Mouse (Mus musculus) embryonic facial prominence, embryonic 10.5 days (tissue): Measurements from ENCODE around the gene Gstp2. TPM values are rescaled to one million over a fixed set of nuclear protein-coding genes. Genes with fewer than 3 reads are reported as not detected.
"Not testable (repeated sequence)": the region's sequence is repeated elsewhere in the genome, so short reads cannot be mapped to it uniquely, and the experiment has no call there.

Experiments
- DNase-seq: peaks from one replicate; pipeline ENCODE4 v3.0.0-alpha.2; 2017; ENCODE audit warnings: low spot score
- H3K27ac ChIP-seq: fragments of 300-500 bp; sonication (generic); replicated peaks from 2 replicates; pipeline ENCODE4 v1.5.1; 2016; ENCODE audit warnings: mild to moderate bottlenecking
- H3K27me3 ChIP-seq: fragments of 300-500 bp; sonication (generic); replicated peaks from 2 replicates; pipeline ENCODE4 v1.6.1; 2016; ENCODE audit warnings: low read depth, mild to moderate bottlenecking; ENCODE audit not compliant: poor library complexity, severe bottlenecking
- H3K36me3 ChIP-seq: fragments of 300-500 bp; sonication (generic); replicated peaks from 2 replicates; pipeline ENCODE4 v1.6.1; 2016; ENCODE audit warnings: mild to moderate bottlenecking, moderate library complexity
- H3K4me1 ChIP-seq: fragments of 300-500 bp; sonication (generic); 2 replicates; pipeline ENCODE4 v1.6.1; 2016
- H3K4me3 ChIP-seq: fragments of 300-500 bp; sonication (generic); 2 replicates; pipeline ENCODE4 v1.5.1; 2016; ENCODE audit warnings: mild to moderate bottlenecking, moderate library complexity
- H3K9me3 ChIP-seq: fragments of 300-500 bp; sonication (generic); 2 replicates; pipeline ENCODE4 v1.6.1; 2016; ENCODE audit warnings: mild to moderate bottlenecking
- WGBS: fragments of 180-500 bp; shearing (Covaris S2); methylation state at CpG from one replicate; pipeline ENCODE4 v1.1.7; 2016; 5-methylcytosine and 5-hydroxymethylcytosine counted together
- polyA plus RNA-seq: library from polyadenylated mRNA; unstranded; fragments of >200 nt; fragmentation: Nextera tagmentation; extraction: Ambion mirVana; gene quantifications from 2 replicates; pipeline ENCODE4 v1.2.1, GENCODE M21; 2016

Gstp2 gene
- polyA plus RNA-seq, 1 experiment from 2014 or later, result 3.7 TPM

DNA sequence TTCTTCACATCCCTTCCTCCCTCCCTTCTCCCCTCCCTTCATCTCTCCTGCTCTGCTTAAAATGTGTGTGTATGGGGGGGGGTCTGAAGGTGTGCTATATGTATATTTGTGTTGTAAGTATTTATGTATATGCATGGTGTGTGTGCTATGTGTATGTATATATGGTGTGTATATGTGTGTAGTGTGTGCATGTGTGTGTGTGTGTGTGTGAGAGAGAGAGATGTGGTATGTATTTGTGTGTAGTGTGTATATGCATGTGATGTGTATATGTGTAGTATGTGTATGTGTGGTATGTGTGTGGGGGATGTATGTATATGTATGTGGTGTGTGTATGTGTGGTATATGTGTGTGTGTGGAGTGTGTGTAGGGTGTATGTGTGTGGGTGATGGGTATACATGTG, 21.1 kb upstream of the Gstp2 start:
- Histone ChIP-seq H3K27me3 (no peaks in the 10 kb centered on the region), H3K4me1 (peaks cover 6% of the 10 kb centered on the region; the same call in 1 of the 2 replicates), H3K36me3 (no peaks in the 10 kb centered on the region), H3K27ac (no peak overlapping the region), H3K9me3 (no peaks in the 10 kb centered on the region), H3K4me3 (no peak overlapping the region)
- no peak for DNase-seq

DNA sequence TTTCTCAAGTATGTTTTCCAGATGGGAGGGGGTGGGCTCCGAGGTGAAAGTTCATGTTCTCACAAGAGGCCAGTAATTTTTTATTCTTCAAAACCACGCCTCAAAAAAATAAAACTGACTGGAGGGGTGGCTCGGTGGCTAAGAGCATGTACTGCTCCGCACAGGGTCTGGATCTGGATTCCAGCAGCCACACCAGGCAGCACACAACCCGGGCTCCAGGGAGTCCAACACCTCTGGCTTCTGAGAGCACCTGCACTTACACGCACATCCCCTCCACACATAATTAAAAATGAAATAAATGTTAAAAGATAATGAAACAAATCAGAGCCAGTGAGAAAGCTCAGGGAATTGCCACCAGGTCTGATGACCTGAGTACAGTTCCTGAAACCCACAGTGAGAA, 20.5 kb upstream of the Gstp2 start:
- DNase-seq, result no peak
- 84% methylated on average over 6 of the region's 6 CpGs for WGBS
- H3K4me1 ChIP-seq, result peaks cover 6% of the 10 kb centered on the region; the same call in 1 of the 2 replicates

DNA sequence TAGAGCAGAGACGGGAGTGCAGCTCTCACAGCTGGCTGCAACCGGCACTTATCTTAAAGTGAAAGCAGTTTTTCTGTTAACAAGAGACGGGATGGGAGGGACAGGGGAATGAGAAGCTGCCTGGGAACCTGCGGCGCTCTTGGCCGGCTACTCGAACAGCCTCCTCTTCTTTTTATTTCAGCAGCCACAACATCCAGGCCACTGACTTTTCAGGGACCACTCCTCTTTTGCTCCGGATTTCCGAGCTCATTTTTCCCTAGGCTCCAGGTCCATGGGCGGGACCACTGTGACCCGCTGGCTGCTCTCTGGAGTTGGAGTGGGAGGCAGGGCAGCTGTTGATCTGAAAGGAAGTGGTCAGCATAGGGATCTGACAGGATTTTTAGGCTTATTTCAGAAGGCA, 18.7 kb upstream of the Gstp2 start:
- not testable (repeated sequence) for H3K4me1 ChIP-seq, H3K36me3 ChIP-seq, H3K9me3 ChIP-seq, H3K4me3 ChIP-seq, DNase-seq, H3K27me3 ChIP-seq, H3K27ac ChIP-seq
- WGBS, result 49% methylated on average over 9 of the region's 11 CpGs

More for the DNA sequence above, 20.5 kb upstream of the Gstp2 start:
- Histone ChIP-seq H3K9me3 (no peaks in the 10 kb centered on the region), H3K27ac (no peak overlapping the region), H3K36me3 (no peaks in the 10 kb centered on the region), H3K4me3 (no peak overlapping the region), H3K27me3 (no peaks in the 10 kb centered on the region)

DNA sequence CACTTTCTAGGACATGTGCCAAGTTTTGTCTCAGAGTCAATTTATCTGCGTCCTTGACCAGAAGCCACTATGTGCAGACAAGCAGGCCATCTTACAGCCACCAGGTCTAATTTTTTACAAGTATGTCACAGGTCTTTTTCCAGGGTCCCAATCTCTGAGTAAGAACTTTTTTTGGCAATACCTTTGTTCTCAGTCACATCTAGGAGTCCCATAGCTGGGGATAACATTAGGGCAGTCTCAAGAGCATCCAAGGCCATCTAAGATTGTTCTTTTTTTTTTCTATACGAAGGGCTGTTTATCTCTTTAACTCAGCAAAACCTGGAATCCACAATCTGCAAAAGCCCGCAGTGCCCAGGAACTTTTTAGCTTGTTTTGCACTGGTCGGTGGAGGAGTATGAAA, 17.5 kb upstream of the Gstp2 start:
- not testable (repeated sequence) for DNase-seq
- 87% methylated on average over 4 of the region's 4 CpGs for WGBS

DNA sequence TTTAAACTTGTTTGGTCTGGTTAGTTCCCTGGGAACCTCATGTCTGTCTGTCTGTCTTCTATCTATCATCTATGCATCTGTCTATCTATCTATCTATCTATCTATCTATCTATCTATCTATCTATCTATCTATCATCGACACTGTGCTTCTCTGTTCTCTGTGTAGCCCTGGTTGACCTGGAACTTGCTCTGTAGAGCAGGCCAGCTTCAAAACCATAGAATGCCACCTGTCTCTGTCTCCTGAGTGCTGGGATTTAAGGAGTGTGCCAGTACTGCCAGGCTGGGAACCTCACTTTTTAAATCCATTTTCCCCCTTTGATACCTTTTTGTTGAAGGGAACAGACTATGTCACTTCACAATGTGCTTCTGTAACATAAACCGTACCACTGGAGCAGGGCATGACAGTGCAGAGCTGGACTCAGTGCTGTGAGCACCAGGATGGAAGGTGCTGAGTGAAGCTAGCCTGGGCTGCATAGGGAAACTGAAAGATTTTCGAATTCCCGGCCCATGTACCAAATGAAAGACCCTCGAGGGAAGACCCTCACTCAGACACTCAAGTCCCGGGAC, 15.2 kb upstream of the Gstp2 start:
- no peaks in the 10 kb centered on the region for H3K27me3 ChIP-seq
- no peaks in the 10 kb centered on the region for H3K4me1 ChIP-seq
- no peaks in the 10 kb centered on the region for H3K36me3 ChIP-seq
- no peak overlapping the region for H3K27ac ChIP-seq
- no peak overlapping the region for H3K4me3 ChIP-seq
- no peaks in the 10 kb centered on the region for H3K9me3 ChIP-seq
- 89% methylated on average over 6 of the region's 6 CpGs for WGBS
- no peak for DNase-seq

More for the DNA sequence above, 17.5 kb upstream of the Gstp2 start:
- not testable (repeated sequence) for H3K36me3 ChIP-seq, H3K27ac ChIP-seq, H3K4me1 ChIP-seq, H3K4me3 ChIP-seq, H3K27me3 ChIP-seq, H3K9me3 ChIP-seq

DNA sequence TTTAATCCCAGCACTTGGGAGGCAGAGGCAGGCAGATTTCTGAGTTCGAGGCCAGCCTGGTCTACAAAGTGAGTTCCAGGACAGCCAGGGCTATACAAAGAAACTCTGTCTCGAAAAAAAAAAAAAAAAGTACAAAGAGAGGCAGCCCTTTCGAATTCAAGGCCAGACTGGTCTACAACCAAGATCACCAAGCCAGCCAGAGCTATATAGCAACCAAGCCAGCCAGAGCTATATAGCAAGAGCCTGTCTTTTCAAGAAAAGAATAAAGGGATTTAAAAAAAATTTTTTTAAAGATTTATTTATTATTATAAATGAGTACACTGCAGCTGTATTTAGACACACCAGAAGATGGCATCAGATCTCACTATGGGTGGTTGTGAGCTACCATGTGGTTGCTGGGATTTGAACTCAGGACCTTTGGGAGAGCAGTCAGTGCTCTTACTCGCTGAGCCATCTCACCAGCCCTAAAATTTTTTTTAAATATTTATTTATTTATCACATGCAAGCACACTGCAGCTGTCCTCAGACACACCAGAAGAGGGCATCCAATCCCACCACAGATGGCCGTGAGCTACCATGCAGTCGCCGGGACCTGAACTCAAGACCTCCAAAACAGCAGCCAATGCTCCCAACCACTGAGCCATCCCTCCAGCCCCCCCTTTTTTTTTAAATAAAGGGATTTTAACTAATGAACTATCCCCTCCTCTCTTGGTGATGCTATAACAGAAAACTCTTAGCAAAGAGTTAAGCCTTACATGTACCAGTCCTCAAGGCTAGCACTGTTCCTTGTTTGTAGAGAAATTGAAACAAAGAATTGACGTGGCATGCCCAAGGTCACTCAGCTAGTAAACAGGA, 14.4 kb upstream of the Gstp2 start:
- not testable (repeated sequence) for H3K27me3 ChIP-seq, DNase-seq, H3K36me3 ChIP-seq, H3K9me3 ChIP-seq, H3K4me1 ChIP-seq, H3K27ac ChIP-seq, H3K4me3 ChIP-seq
- WGBS, result 86% methylated on average over 8 of the region's 8 CpGs

DNA sequence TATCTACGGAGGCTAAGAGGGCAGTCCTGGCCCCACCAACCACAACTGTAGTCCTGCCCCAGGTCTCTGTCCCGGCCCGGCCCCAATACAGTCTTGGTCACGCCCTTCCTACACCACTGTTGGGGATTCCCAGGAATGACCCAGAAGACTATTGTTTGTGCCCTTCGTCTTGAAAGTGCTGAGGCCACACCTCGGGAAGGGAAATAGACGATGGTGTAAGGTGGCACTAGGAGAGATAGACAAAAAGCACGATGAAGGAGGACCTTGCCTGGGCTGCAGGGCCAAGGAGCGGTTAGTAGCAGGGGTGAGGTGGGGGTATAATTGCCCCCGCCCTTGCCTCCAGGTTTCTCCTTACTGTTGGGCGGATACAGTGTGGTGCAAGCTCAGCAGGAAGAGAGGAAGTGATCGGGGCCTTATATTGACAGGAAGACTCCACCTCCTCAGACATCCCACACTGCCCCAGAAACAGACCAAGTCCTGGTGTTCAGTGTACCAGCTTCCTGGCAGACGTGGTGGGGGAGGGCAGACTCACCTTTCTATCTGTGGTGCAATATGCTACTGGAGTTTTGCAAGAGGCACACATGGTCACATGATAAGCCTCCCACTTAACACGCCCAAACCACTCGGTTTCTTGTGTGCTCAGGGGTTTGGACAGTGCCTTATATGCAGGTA, 13.4 kb upstream of the Gstp2 start, which contains the start of gene Gstp3:
Gstp3 (minus strand) TSS at position 501 of the 672 bp plus-strand sequence.
- H3K4me1 ChIP-seq, result no peaks in the 10 kb centered on the region
- no peaks in the 10 kb centered on the region for H3K27me3 ChIP-seq
- WGBS, result 85% methylated on average over 15 of the region's 15 CpGs
- no peak within 1 kb of the TSS for H3K4me3 ChIP-seq
- H3K9me3 ChIP-seq, result no peaks in the 10 kb centered on the region
- H3K36me3 ChIP-seq, result no peaks in the 10 kb centered on the region
- DNase-seq, result no peak
- no peak within 1 kb of the TSS for H3K27ac ChIP-seq

DNA sequence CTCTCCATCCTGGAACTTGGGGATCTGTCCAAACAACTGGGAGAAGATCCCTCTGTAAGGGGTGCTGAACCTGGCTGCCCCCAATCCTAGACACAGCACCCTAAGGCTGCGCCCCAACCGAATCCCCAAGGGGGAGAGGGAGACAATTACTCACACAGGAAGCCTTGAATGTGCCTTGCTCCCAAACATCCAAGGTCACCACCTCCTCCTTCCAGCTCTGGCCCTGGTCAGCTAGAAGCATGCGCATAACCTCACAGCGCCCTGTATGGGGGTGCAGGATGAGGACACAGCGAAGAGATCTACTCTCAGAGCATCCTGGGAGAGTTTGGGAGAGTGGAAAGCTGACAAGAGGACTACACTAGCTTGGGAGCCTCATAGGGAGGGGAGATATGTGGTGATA, 12.8 kb upstream of the Gstp2 start:
- 90% methylated on average over 5 of the region's 5 CpGs for WGBS
- no peaks in the 10 kb centered on the region for H3K27me3 ChIP-seq
- no peak overlapping the region for H3K27ac ChIP-seq
- no peaks in the 10 kb centered on the region for H3K36me3 ChIP-seq
- H3K9me3 ChIP-seq, result no peaks in the 10 kb centered on the region
- H3K4me3 ChIP-seq, result no peak overlapping the region
- no peak for DNase-seq
- no peaks in the 10 kb centered on the region for H3K4me1 ChIP-seq

DNA sequence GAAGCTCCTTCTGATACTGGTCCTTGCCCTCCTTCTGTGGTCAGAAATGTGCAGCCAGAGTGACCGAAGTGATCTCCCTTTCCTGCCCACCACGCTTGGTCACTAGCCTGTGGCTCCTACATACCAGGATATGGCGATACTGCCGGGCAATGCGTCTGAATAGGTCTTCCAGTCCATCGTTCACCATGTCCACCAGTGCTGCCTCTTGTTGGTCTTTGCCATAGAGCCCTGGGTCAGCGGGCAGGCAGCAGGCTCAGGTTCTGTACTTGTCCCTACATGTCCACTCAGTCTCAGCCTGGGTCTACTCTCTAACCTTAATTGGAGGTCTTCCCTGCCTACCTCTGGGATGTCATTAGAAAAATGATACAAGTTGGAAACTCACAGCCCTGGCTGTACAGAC, 12.1 kb upstream of the Gstp2 start:
- no peaks in the 10 kb centered on the region for H3K9me3 ChIP-seq
- no peaks in the 10 kb centered on the region for H3K27me3 ChIP-seq
- DNase-seq, result no peak
- no peaks in the 10 kb centered on the region for H3K4me1 ChIP-seq
- no peak overlapping the region for H3K27ac ChIP-seq
- no peak overlapping the region for H3K4me3 ChIP-seq
- WGBS, result 92% methylated on average over 7 of the region's 7 CpGs
- H3K36me3 ChIP-seq, result no peaks in the 10 kb centered on the region

DNA sequence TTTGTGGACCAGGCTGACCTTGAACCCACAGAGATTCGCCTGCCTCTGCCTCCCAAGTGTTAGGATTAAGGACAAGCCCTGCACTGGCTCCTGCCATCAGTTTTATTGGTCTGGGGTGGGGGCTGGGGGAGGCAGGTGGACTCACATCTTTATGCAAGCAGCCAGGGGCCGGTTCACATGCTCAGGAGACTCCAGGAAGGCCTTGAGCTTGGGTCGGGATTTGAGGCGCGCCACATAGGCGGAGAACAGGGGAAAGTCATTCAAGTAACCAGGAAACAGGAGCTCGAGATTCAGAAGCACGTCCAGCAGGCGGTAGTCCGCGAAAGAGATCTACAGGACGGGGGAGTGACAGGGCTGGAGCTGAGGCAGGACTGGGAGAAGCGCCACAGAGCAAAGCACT, 11.6 kb upstream of the Gstp2 start:
- 90% methylated on average over 13 of the region's 13 CpGs for WGBS

DNA sequence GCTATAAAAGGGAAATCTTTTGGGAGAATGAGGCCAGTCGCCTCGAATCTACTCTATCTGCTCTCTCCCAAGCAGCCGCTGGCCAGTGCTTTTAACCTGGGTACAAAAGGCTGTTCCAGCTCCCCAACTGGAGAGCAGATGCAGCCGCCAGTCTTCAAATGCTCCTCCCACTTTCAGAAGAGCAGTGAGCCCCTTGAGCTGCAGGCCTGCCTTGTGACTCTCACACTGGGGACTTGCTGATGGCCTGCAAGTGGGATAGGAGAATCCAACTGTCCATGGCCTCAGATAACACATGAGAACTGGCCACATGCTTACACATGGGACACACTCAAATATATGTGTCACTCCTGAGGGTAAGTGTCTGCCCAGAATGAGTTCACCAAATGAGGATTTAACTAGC, 10.9 kb upstream of the Gstp2 start:
- 42% methylated on average over 4 of the region's 4 CpGs for WGBS
- H3K27me3 ChIP-seq, result no peaks in the 10 kb centered on the region
- no peaks in the 10 kb centered on the region for H3K9me3 ChIP-seq
- no peaks in the 10 kb centered on the region for H3K4me1 ChIP-seq
- no peak for DNase-seq
- H3K4me3 ChIP-seq, result no peak overlapping the region
- H3K36me3 ChIP-seq, result no peaks in the 10 kb centered on the region
- H3K27ac ChIP-seq, result no peak overlapping the region

More for the DNA sequence above, 11.6 kb upstream of the Gstp2 start:
- Histone ChIP-seq H3K36me3 (no peaks in the 10 kb centered on the region), H3K27ac (no peak overlapping the region), H3K4me3 (no peak overlapping the region), H3K9me3 (no peaks in the 10 kb centered on the region), H3K27me3 (no peaks in the 10 kb centered on the region), H3K4me1 (no peaks in the 10 kb centered on the region)
- no peak for DNase-seq

DNA sequence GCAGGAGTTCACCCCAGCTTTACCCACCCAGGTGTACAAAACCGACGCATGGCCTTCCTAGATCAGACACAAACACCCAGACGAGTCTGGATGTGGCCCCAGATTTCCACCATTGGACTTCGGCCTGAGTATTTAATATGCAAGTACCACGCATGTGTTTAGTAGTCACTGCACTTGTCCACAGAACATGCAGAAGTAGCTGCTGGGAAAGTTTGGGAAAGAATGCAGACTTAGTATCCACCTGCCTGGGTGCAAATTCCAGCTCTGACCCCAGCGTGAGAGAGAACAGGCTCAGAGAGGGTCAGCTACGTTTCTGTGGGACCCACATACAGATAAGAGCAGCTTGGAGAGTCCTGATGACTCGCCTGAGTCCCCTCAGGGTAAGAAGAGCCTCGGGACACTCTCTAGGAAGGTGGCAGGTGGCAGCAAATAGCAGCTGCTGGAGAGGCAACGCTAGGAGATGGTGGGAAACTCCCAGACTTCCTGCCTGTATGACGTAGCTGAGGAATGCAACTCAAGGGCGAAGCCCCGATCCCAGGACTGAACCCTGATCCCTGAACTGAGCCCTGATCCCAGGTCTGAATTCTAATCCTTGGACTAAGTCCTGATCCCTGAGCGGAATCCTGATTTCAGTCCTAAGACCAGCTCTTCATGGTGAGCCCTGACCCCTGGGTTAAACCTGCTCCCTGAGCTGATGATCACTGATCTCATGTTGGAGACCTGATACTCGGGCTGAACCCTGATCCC, 10.3 kb upstream of the Gstp2 start:
- Histone ChIP-seq H3K27me3 (no peaks in the 10 kb centered on the region), H3K4me1 (no peaks in the 10 kb centered on the region), H3K36me3 (no peaks in the 10 kb centered on the region), H3K4me3 (no peak overlapping the region), H3K9me3 (no peaks in the 10 kb centered on the region), H3K27ac (no peak overlapping the region)
- DNase-seq, result no peak
- 61% methylated on average over 15 of the region's 15 CpGs for WGBS
